Mouse (Mus musculus) heart, postnatal 0 days (tissue): ENCODE results near the gene Nsf.

Experiments used
- CTCF ChIP-seq: IDR thresholded peaks from 2 replicates; pipeline ENCODE4 v1.5.1; 2016; ENCODE audit warnings: antibody characterized with exemption, control low read depth, low read depth
- EP300 ChIP-seq: IDR thresholded peaks from 2 replicates; pipeline ENCODE4 v1.6.1; 2016; ENCODE audit warnings: antibody characterized with exemption, low read depth

DNA sequence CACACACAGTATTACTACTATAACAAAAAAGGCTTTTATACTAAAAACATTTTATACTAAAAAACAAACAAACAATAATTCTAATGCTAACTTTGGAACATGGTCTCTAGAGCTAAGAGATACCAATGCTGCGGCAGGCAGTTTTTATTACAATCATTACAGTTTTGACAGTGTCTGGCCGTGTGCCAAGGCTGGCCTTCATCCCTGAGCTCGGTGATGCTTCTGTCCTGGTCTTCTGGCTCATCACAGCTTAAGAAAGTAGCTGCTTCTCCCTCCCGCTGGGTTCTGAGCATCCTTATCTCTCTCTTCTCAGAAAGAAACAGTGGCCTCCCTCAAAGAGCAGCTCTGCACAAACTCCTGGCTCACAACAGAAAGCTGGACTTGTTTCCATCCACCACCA, 123.9 kb downstream of the Nsf start:
- TF ChIP-seq CTCF: no peak
- no peak for TF ChIP-seq EP300
